Mouse (Mus musculus) liver, embryonic 14.5 days (tissue): ENCODE data around the gene Arfip1. TPM values are rescaled to one million over a fixed set of nuclear protein-coding genes. Genes with fewer than 3 reads are reported as not detected.

ENCODE experiments used
- ATAC-seq: fragments of 200-750 bp; cut with Nextera tagmentation; 2 replicates; pipeline ENCODE4 v1.8.0; 2017; ENCODE audit warnings: moderate number of reproducible peaks, mild to moderate bottlenecking, moderate library complexity; ENCODE audit not compliant: insufficient read depth
- DNase-seq, 3 experiments: peaks; one replicate each; pipeline ENCODE4 v3.0.0-alpha.2; 2012 to 2013; ENCODE audit warnings: low read depth in 3 of 3, low spot score in 3 of 3
- H3K27ac ChIP-seq: fragments of 300-500 bp; sonication (generic); 2 replicates; pipeline ENCODE4 v1.5.1; 2014; ENCODE audit warnings: moderate library complexity, mild to moderate bottlenecking, control low read depth, inconsistent platforms
- H3K27me3 ChIP-seq: fragments of 300-500 bp; sonication (generic); 2 replicates; pipeline ENCODE4 v1.6.1; 2014; ENCODE audit warnings: mild to moderate bottlenecking, low read length, moderate library complexity; ENCODE audit not compliant: control insufficient read depth, insufficient read depth
- H3K36me3 ChIP-seq: fragments of 300-500 bp; sonication (generic); replicated peaks from 2 replicates; pipeline ENCODE4 v1.6.1; 2014; ENCODE audit warnings: low read depth; ENCODE audit not compliant: control insufficient read depth, insufficient read depth
- H3K4me1 ChIP-seq, 2 experiments: fragments of 200-500 bp in 1 of 2; fragments of 300-500 bp in 1 of 2; sonication (generic) in 1 of 2; replicated peaks; 2 replicates each; pipeline ENCODE4 v1.6.1; 2012 to 2014; ENCODE audit warnings: antibody characterized with exemption in 1 of 2, inconsistent platforms in 1 of 2, low read length in 1 of 2; ENCODE audit not compliant: control insufficient read depth in 2 of 2, insufficient read depth in 2 of 2
- H3K4me2 ChIP-seq: fragments of 300-500 bp; sonication (generic); 2 replicates; pipeline ENCODE4 v1.6.1; 2014; ENCODE audit warnings: low read depth, mild to moderate bottlenecking, control low read depth, moderate library complexity
- H3K4me3 ChIP-seq, 2 experiments: fragments of 200-500 bp in 1 of 2; fragments of 300-500 bp in 1 of 2; sonication (generic) in 1 of 2; 2 replicates each; pipeline ENCODE4 v1.5.1; 2012 to 2014; ENCODE audit warnings: low read depth in 2 of 2, low read length in 2 of 2, mild to moderate bottlenecking in 2 of 2, control low read depth in 1 of 2, inconsistent platforms in 1 of 2, moderate library complexity in 1 of 2; ENCODE audit not compliant: insufficient read depth in 1 of 2
- H3K9ac ChIP-seq: fragments of 300-500 bp; sonication (generic); replicated peaks from 2 replicates; pipeline ENCODE4 v1.6.1; 2014; ENCODE audit warnings: mild to moderate bottlenecking, control low read depth, moderate library complexity
- H3K9me3 ChIP-seq: fragments of 300-500 bp; sonication (generic); 2 replicates; pipeline ENCODE4 v1.6.1; 2016; ENCODE audit warnings: low read length, mixed read lengths; ENCODE audit not compliant: control insufficient read depth
- CTCF ChIP-seq: IDR thresholded peaks from 2 replicates; pipeline ENCODE4 v1.5.1; 2016; ENCODE audit warnings: antibody characterized with exemption, low read depth, control low read depth
- EP300 ChIP-seq: IDR thresholded peaks from 2 replicates; pipeline ENCODE4 v1.6.1; 2016; ENCODE audit warnings: antibody characterized with exemption, low read depth
- WGBS: fragments of 180-500 bp; shearing (Covaris S2); extraction: QIAGEN DNeasy Blood & Tissue Kit; methylation state at CpG from one replicate; pipeline ENCODE4 v1.1.7; 2014; ENCODE audit not compliant: insufficient replicate concordance; 5-methylcytosine and 5-hydroxymethylcytosine counted together
- polyA plus RNA-seq, 2 experiments: library from polyadenylated mRNA; depleted of rRNA in 1 of 2; stranded (reverse) in 1 of 2; unstranded in 1 of 2; fragments of >200 nt; fragmentation: Nextera tagmentation in 1 of 2; extraction: Ambion mirVana in 1 of 2; gene quantifications; 2 replicates each; pipeline versions ENCODE4 v1.2.1 to v1.2.3; 2012 to 2014

The Arfip1 gene
- polyA plus RNA-seq, 2 experiments = 5.3 to 12.0 TPM

GRCm38 (mm10) chr3:84594894-84595676 lies 12.7 kb upstream of the Arfip1 start:
- Histone ChIP-seq H3K9ac (no peak overlapping the region), H3K9me3 (no peaks in the 10 kb centered on the region), H3K4me2 (peak overlapping the region; percentile 61), H3K4me3 (peak overlapping the region; percentile 41 to 42), H3K27me3 (peaks cover 6% of the 10 kb centered on the region), H3K4me1 (0 out of 4 replicates have a peak, but pooled peaks cover 0 to 2% of the 10 kb centered on the region in 2 experiments), H3K36me3 (no peaks in the 10 kb centered on the region), H3K27ac (no peak overlapping the region)
- DNase-seq (no peak), ATAC-seq (no peak)
- WGBS = 6% methylated on average over 23 of the region's 23 CpGs
- TF ChIP-seq EP300 (no peak), CTCF (no peak)

GRCm38 (mm10) chr3:84593274-84593673 lies 10.8 kb upstream of the Arfip1 start, which contains the start of gene Tigd4:
Gene Tigd4, plus strand, starts transcription at chr3:84593574.
- Histone ChIP-seq H3K4me2 (no peak within 1 kb of the TSS), H3K27me3 (peaks cover 6% of the 10 kb centered on the region), H3K9ac (no peak within 1 kb of the TSS), H3K27ac (no peak within 1 kb of the TSS), H3K9me3 (no peaks in the 10 kb centered on the region), H3K4me3 (no peak within 1 kb of the TSS), H3K4me1 (0 out of 4 replicates have a peak, but pooled peaks cover 0 to 2% of the 10 kb centered on the region in 2 experiments), H3K36me3 (no peaks in the 10 kb centered on the region)
- WGBS = 68% methylated on average over 2 of the region's 2 CpGs
- ATAC-seq = no peak
- no peak for DNase-seq
- TF ChIP-seq CTCF = no peak
- no peak for TF ChIP-seq EP300

GRCm38 (mm10) chr3:84586736-84587135 lies 4.3 kb upstream of the Arfip1 start:
- ATAC-seq = no peak
- H3K4me2 ChIP-seq = no peak overlapping the region
- H3K27ac ChIP-seq = no peak overlapping the region
- no peaks in the 10 kb centered on the region for H3K9me3 ChIP-seq
- no peaks in the 10 kb centered on the region for H3K27me3 ChIP-seq
- no peak for DNase-seq
- 17% methylated on average over 5 of the region's 5 CpGs for WGBS
- no peak overlapping the region for H3K4me3 ChIP-seq
- H3K9ac ChIP-seq = no peak overlapping the region
- TF ChIP-seq EP300 = no peak
- TF ChIP-seq CTCF = no peak
- H3K4me1 ChIP-seq = peaks cover 2 to 3% of the 10 kb centered on the region in 2 experiments
- no peaks in the 10 kb centered on the region for H3K36me3 ChIP-seq

GRCm38 (mm10) chr3:84582913-84583276 lies 470 bp upstream of the Arfip1 start:
- Histone ChIP-seq H3K9me3 (no peaks in the 10 kb centered on the region), H3K4me3 (peak overlapping the region; percentile 81 to 82), H3K27ac (no peak overlapping the region), H3K4me1 (peaks cover 11 to 14% of the 10 kb centered on the region in 2 experiments), H3K36me3 (no peaks in the 10 kb centered on the region), H3K4me2 (peak overlapping the region; percentile 78), H3K27me3 (no peaks in the 10 kb centered on the region), H3K9ac (peak overlapping the region; percentile 67)
- ATAC-seq (peak; percentile 29), DNase-seq (no peak)
- under 1% methylated on average over 27 of the region's 27 CpGs for WGBS
- TF ChIP-seq CTCF = no peak
- no peak for TF ChIP-seq EP300

GRCm38 (mm10) chr3:84581696-84582022 lies 766 bp downstream of the Arfip1 start:
- no peak for DNase-seq
- peaks cover 11 to 14% of the 10 kb centered on the region in 2 experiments for H3K4me1 ChIP-seq
- no peaks in the 10 kb centered on the region for H3K36me3 ChIP-seq
- WGBS = 0% methylated on average over 4 of the region's 4 CpGs
- H3K9me3 ChIP-seq = no peaks in the 10 kb centered on the region
- H3K4me2 ChIP-seq = peak overlapping the region; percentile 78
- peak overlapping the region; percentile 81 to 82 for H3K4me3 ChIP-seq
- TF ChIP-seq EP300 (no peak), CTCF (no peak)
- H3K27ac ChIP-seq = peak overlapping the region; percentile 3; the same call in 1 of the 2 replicates
- H3K27me3 ChIP-seq = no peaks in the 10 kb centered on the region
- H3K9ac ChIP-seq = peak overlapping the region; percentile 67
- ATAC-seq = no peak
